Mouse (Mus musculus): ENCODE data around the gene Dld. TPM values are rescaled to one million over a fixed set of nuclear protein-coding genes. Genes with fewer than 3 reads are reported as not detected.
A peak's percentile ranks its signal among the peaks of the same experiment; 100 is the strongest.

Gene Dld
- polyA plus RNA-seq, 1 experiment = 60.9 TPM

GRCm38 (mm10) chr12:31369118-31369517 is 17.9 kb upstream of the Dld start:
- Histone ChIP-seq H3K27me3 (ENCODE audit: control insufficient read depth, insufficient read depth, insufficient read length) (no peaks in the 10 kb centered on the region), H3K4me2 (ENCODE audit: low read depth) (no peak overlapping the region), H3K4me3 (no peak overlapping the region), H3K36me3 (ENCODE audit: control insufficient read depth, insufficient read depth) (no peaks in the 10 kb centered on the region), H3ac (ENCODE audit: control insufficient read depth, insufficient read length) (no peak overlapping the region), H3K79me2 (ENCODE audit: control insufficient read depth, insufficient read depth) (no peaks in the 10 kb centered on the region)
- no peak for TF ChIP-seq POLR2A (IDR thresholded peaks at IDR 0.05; ENCODE audit: insufficient read length, low read depth)
- no peak for TF ChIP-seq REST (IDR thresholded peaks at IDR 0.05; ENCODE audit: insufficient read depth, insufficient read length)
- TF ChIP-seq CEBPB (IDR thresholded peaks at IDR 0.05; ENCODE audit: insufficient read depth, poor library complexity, severe bottlenecking) = no peak
- TF ChIP-seq USF1 (IDR thresholded peaks at IDR 0.05; ENCODE audit: low read depth) = no peak
- no peak for TF ChIP-seq MYOG (IDR thresholded peaks at IDR 0.05; ENCODE audit: control insufficient read depth in 1 of 3, insufficient read depth in 1 of 3, insufficient read length in 2 of 3, low read depth in 2 of 3)
- no peak for TF ChIP-seq TCF12 (IDR thresholded peaks at IDR 0.05; ENCODE audit: insufficient read depth, poor library complexity, severe bottlenecking)
- TF ChIP-seq MYOD1 (IDR thresholded peaks at IDR 0.05; ENCODE audit: control insufficient read depth in 1 of 3, insufficient read length in 2 of 3, low read depth in 2 of 3) = no peak
- TF ChIP-seq POLR2AphosphoS2 (IDR thresholded peaks at IDR 0.05; ENCODE audit: insufficient read length, low read depth) = no peak
- TF ChIP-seq E2F4 (IDR thresholded peaks at IDR 0.05; ENCODE audit: insufficient read depth) = no peak
- no peak for TF ChIP-seq SRF (IDR thresholded peaks at IDR 0.05; ENCODE audit: control insufficient read depth, insufficient read length, low read depth)
- TF ChIP-seq TCF3 (IDR thresholded peaks at IDR 0.05; ENCODE audit: insufficient read length, low read depth) = no peak
- TF ChIP-seq MAX (IDR thresholded peaks at IDR 0.05; ENCODE audit: low read depth) = no peak

- Histone ChIP-seq H3K4me2 (ENCODE audit: low read depth) (no peak overlapping the region), H3K36me3 (ENCODE audit: control insufficient read depth, insufficient read depth) (no peaks in the 10 kb centered on the region), H3K4me3 (no peak overlapping the region), H3K27me3 (ENCODE audit: control insufficient read depth, insufficient read depth, insufficient read length) (no peaks in the 10 kb centered on the region), H3K79me2 (ENCODE audit: control insufficient read depth, insufficient read depth) (no peaks in the 10 kb centered on the region), H3ac (ENCODE audit: control insufficient read depth, insufficient read length) (no peak overlapping the region)
- TF ChIP-seq CEBPB (IDR thresholded peaks at IDR 0.05; ENCODE audit: insufficient read depth, poor library complexity, severe bottlenecking) = no peak
- TF ChIP-seq USF1 (IDR thresholded peaks at IDR 0.05; ENCODE audit: low read depth) = no peak
- no peak for TF ChIP-seq SRF (IDR thresholded peaks at IDR 0.05; ENCODE audit: control insufficient read depth, insufficient read length, low read depth)
- TF ChIP-seq POLR2AphosphoS2 (IDR thresholded peaks at IDR 0.05; ENCODE audit: insufficient read length, low read depth) = no peak
- TF ChIP-seq POLR2A (IDR thresholded peaks at IDR 0.05; ENCODE audit: insufficient read length, low read depth) = no peak
- no peak for TF ChIP-seq E2F4 (IDR thresholded peaks at IDR 0.05; ENCODE audit: insufficient read depth)
- TF ChIP-seq TCF3 (IDR thresholded peaks at IDR 0.05; ENCODE audit: insufficient read length, low read depth) = no peak
- no peak for TF ChIP-seq REST (IDR thresholded peaks at IDR 0.05; ENCODE audit: insufficient read depth, insufficient read length)
- no peak for TF ChIP-seq TCF12 (IDR thresholded peaks at IDR 0.05; ENCODE audit: insufficient read depth, poor library complexity, severe bottlenecking)
- TF ChIP-seq MYOD1 (IDR thresholded peaks at IDR 0.05; ENCODE audit: control insufficient read depth in 1 of 3, insufficient read length in 2 of 3, low read depth in 2 of 3) = no peak
- TF ChIP-seq MAX (IDR thresholded peaks at IDR 0.05; ENCODE audit: low read depth) = no peak
These were observed 16.5 kb upstream of the Dld start for GRCm38 (mm10) chr12:31367721-31368120.

DNA sequence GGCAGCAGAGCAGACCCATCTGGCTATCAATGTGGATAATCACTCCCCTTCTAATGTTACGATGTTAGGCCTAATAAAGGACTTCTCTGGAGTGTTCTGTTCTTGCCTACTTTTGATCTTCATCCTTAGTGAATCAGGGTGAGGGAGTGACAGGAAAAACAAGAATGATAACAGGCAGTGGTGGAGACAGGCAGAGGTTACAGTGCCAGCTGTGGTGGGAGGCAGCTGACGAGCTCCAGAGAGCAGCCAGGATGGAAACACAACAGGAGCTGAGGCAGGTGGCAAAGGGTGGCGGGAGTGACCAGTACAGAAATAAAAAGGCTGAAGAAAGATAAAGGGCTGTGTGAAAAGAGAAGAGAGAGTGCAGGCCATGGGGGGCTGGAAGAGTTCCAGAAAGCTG is 15.2 kb upstream of the Dld start:
- no peak overlapping the region for H3K4me2 ChIP-seq (ENCODE audit: low read depth)
- no peaks in the 10 kb centered on the region for H3K79me2 ChIP-seq (ENCODE audit: control insufficient read depth, insufficient read depth)
- TF ChIP-seq CEBPB (IDR thresholded peaks at IDR 0.05; ENCODE audit: insufficient read depth, poor library complexity, severe bottlenecking) = no peak
- TF ChIP-seq E2F4 (IDR thresholded peaks at IDR 0.05; ENCODE audit: insufficient read depth) = no peak
- TF ChIP-seq MYOG (IDR thresholded peaks at IDR 0.05; ENCODE audit: control insufficient read depth in 1 of 3, insufficient read depth in 1 of 3, insufficient read length in 2 of 3, low read depth in 2 of 3) = no peak
- TF ChIP-seq TCF3 (IDR thresholded peaks at IDR 0.05; ENCODE audit: insufficient read length, low read depth) = no peak
- no peak for TF ChIP-seq USF1 (IDR thresholded peaks at IDR 0.05; ENCODE audit: low read depth)
- no peak for TF ChIP-seq MYOD1 (IDR thresholded peaks at IDR 0.05; ENCODE audit: control insufficient read depth in 1 of 3, insufficient read length in 2 of 3, low read depth in 2 of 3)
- H3K27me3 ChIP-seq (ENCODE audit: control insufficient read depth, insufficient read depth, insufficient read length) = no peaks in the 10 kb centered on the region
- no peak overlapping the region for H3ac ChIP-seq (ENCODE audit: control insufficient read depth, insufficient read length)
- no peak overlapping the region for H3K4me3 ChIP-seq
- H3K36me3 ChIP-seq (ENCODE audit: control insufficient read depth, insufficient read depth) = no peaks in the 10 kb centered on the region

DNA sequence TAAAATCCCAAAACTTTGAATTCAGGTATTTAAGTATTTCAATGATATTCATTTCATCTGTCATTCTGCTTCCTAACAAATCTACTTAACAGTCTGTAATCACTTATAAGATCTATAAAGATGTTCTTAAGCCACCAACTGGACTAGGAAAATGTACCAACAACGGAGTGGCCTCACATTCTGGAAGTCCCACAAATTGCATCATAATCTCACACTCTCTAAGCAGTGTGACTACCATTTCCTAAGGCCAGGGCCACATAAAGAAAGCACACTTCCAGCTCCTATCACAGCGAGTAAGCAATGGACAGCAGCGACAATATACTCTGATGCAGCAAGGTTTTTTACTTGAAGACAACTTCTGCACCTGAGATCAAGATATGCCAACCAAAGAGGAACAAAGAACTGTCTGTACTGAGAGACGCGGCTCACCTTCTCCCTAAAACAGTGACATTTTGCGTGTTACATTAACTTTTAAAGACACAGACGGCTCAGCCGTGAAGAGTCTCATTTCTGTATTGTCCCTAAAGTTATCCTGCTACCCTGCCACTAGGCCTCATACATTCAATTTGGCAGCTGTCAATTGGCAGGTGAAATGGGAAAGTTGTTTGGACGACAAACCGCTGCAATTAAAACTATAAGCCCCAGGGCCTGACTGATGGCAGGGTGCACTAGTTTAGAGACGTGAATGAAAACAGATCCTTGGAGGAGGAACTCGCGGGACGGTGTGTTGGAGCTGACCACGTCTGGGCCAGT is 886 bp downstream of the Dld start:
- Histone ChIP-seq H3ac (ENCODE audit: control insufficient read depth, insufficient read length) (peak overlapping the region; percentile 55), H3K4me2 (ENCODE audit: low read depth) (peak overlapping the region; percentile 73), H3K36me3 (ENCODE audit: control insufficient read depth, insufficient read depth) (peaks cover 32% of the 10 kb centered on the region), H3K4me3 (peak overlapping the region; percentile 87), H3K27me3 (ENCODE audit: control insufficient read depth, insufficient read depth, insufficient read length) (no peaks in the 10 kb centered on the region), H3K79me2 (ENCODE audit: control insufficient read depth, insufficient read depth) (peaks cover 55% of the 10 kb centered on the region)
- no peak for TF ChIP-seq POLR2A (IDR thresholded peaks at IDR 0.05; ENCODE audit: insufficient read length, low read depth)
- peak; percentile 71; the same call in 1 of the 2 replicates for TF ChIP-seq CEBPB (IDR thresholded peaks at IDR 0.05; ENCODE audit: insufficient read depth, poor library complexity, severe bottlenecking)

- Histone ChIP-seq H3K4me2 (ENCODE audit: low read depth) (no peak overlapping the region), H3ac (ENCODE audit: control insufficient read depth, insufficient read length) (no peak overlapping the region), H3K79me2 (ENCODE audit: control insufficient read depth, insufficient read depth) (no peaks in the 10 kb centered on the region), H3K4me3 (no peak overlapping the region), H3K36me3 (ENCODE audit: control insufficient read depth, insufficient read depth) (peaks cover 89% of the 10 kb centered on the region), H3K27me3 (ENCODE audit: control insufficient read depth, insufficient read depth, insufficient read length) (no peaks in the 10 kb centered on the region)
- no peak for TF ChIP-seq TCF3 (IDR thresholded peaks at IDR 0.05; ENCODE audit: insufficient read length, low read depth)
- no peak for TF ChIP-seq SRF (IDR thresholded peaks at IDR 0.05; ENCODE audit: control insufficient read depth, insufficient read length, low read depth)
- no peak for TF ChIP-seq REST (IDR thresholded peaks at IDR 0.05; ENCODE audit: insufficient read depth, insufficient read length)
- no peak for TF ChIP-seq TCF12 (IDR thresholded peaks at IDR 0.05; ENCODE audit: insufficient read depth, poor library complexity, severe bottlenecking)
- TF ChIP-seq MAX (IDR thresholded peaks at IDR 0.05; ENCODE audit: low read depth) = no peak
- TF ChIP-seq POLR2A (IDR thresholded peaks at IDR 0.05; ENCODE audit: insufficient read length, low read depth) = no peak
- no peak for TF ChIP-seq E2F4 (IDR thresholded peaks at IDR 0.05; ENCODE audit: insufficient read depth)
- no peak for TF ChIP-seq POLR2AphosphoS2 (IDR thresholded peaks at IDR 0.05; ENCODE audit: insufficient read length, low read depth)
- TF ChIP-seq USF1 (IDR thresholded peaks at IDR 0.05; ENCODE audit: low read depth) = no peak
- no peak for TF ChIP-seq MYOD1 (IDR thresholded peaks at IDR 0.05; ENCODE audit: control insufficient read depth in 1 of 3, insufficient read length in 2 of 3, low read depth in 2 of 3)
- no peak for TF ChIP-seq CEBPB (IDR thresholded peaks at IDR 0.05; ENCODE audit: insufficient read depth, poor library complexity, severe bottlenecking)
- TF ChIP-seq MYOG (IDR thresholded peaks at IDR 0.05; ENCODE audit: control insufficient read depth in 1 of 3, insufficient read depth in 1 of 3, insufficient read length in 2 of 3, low read depth in 2 of 3) = no peak
These were observed 18.0 kb downstream of the Dld start for GRCm38 (mm10) chr12:31333261-31333660.

Data from myocyte (in vitro differentiated cells).